Mouse (Mus musculus): ENCODE results near the gene Ssc5d. TPM values are rescaled to one million over a fixed set of nuclear protein-coding genes. Genes with fewer than 3 reads are reported as not detected.

The Ssc5d gene
- polyA plus RNA-seq, 2 experiments = 0.03 to 0.12 TPM

DNA sequence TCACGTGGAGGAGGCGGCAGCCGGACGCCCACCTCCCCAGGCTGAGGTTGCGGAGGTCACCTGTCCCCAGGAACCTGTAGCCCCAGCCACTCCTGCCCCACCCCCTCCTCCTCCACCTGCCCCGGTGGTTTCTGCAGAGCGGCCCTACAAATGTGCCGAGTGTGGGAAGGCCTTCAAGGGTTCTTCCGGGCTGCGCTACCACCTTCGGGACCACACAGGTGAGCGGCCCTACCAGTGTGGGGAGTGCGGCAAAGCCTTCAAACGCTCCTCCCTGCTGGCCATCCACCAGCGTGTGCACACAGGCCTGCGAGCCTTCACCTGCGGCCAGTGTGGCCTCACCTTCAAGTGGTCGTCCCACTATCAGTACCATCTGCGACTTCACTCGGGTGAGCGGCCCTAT lies 5.6 kb upstream of the Ssc5d start:
- H3K4me3 ChIP-seq (ENCODE audit: insufficient read depth in 1 of 2, low read depth in 2 of 2, low read length in 2 of 2) = no peak overlapping the region
- H3K27ac ChIP-seq = no peak overlapping the region
- no peak for ATAC-seq (ENCODE audit: insufficient read depth)
- no peak for DNase-seq (ENCODE audit: low read depth in 3 of 3, low spot score in 3 of 3)
- H3K9ac ChIP-seq (replicated peaks) = no peak overlapping the region
- 87% methylated on average over 21 of the region's 21 CpGs for WGBS (ENCODE audit: insufficient replicate concordance)
- H3K27me3 ChIP-seq (ENCODE audit: control insufficient read depth, insufficient read depth, low read length) = peaks cover 22% of the 10 kb centered on the region
- H3K9me3 ChIP-seq (ENCODE audit: control insufficient read depth, low read length) = no peaks in the 10 kb centered on the region
- H3K36me3 ChIP-seq (replicated peaks; ENCODE audit: control insufficient read depth, insufficient read depth, low read depth) = peaks cover 16% of the 10 kb centered on the region
- peaks cover 5 to 10% of the 10 kb centered on the region in 2 experiments for H3K4me1 ChIP-seq (replicated peaks; ENCODE audit: control insufficient read depth in 2 of 2, insufficient read depth in 2 of 2, low read length in 1 of 2)
- TF ChIP-seq EP300 (IDR thresholded peaks at IDR 0.05; ENCODE audit: low read depth) = no peak
- TF ChIP-seq CTCF (IDR thresholded peaks at IDR 0.05; ENCODE audit: low read depth) = no peak
- no peak overlapping the region for H3K4me2 ChIP-seq (ENCODE audit: low read depth)

DNA sequence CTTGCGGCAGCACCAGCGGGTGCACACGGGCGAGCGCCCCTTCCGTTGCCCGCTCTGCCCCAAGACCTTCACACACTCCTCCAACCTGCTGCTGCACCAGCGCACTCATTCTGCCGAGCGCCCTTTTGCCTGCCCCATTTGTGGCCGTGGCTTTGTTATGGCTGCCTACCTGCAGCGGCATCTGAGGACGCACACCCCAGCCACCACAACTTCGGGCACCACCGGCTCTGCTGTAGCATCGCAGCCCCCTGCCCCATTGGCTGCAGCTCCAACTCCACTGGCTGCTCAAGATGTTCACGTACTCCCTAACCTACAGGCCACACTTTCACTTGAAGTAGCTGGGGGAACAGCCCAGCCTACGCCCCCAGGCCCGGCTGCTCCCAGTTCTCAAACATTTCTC lies 5.1 kb upstream of the Ssc5d start:
- Histone ChIP-seq H3K27ac (no peak overlapping the region), H3K4me3 (ENCODE audit: insufficient read depth in 1 of 2, low read depth in 2 of 2, low read length in 2 of 2) (no peak overlapping the region), H3K9ac (replicated peaks) (no peak overlapping the region), H3K4me1 (replicated peaks; ENCODE audit: control insufficient read depth in 2 of 2, insufficient read depth in 2 of 2, low read length in 1 of 2) (peaks cover 5 to 10% of the 10 kb centered on the region in 2 experiments), H3K27me3 (ENCODE audit: control insufficient read depth, insufficient read depth, low read length) (peaks cover 22% of the 10 kb centered on the region), H3K36me3 (replicated peaks; ENCODE audit: control insufficient read depth, insufficient read depth, low read depth) (peaks cover 16% of the 10 kb centered on the region), H3K9me3 (ENCODE audit: control insufficient read depth, low read length) (no peaks in the 10 kb centered on the region), H3K4me2 (ENCODE audit: low read depth) (no peak overlapping the region)
- WGBS (ENCODE audit: insufficient replicate concordance) = 89% methylated on average over 17 of the region's 19 CpGs
- DNase-seq (ENCODE audit: low read depth in 3 of 3, low spot score in 3 of 3) = no peak
- TF ChIP-seq EP300 (IDR thresholded peaks at IDR 0.05; ENCODE audit: low read depth) (no peak), CTCF (IDR thresholded peaks at IDR 0.05; ENCODE audit: low read depth) (no peak)
- no peak for ATAC-seq (ENCODE audit: insufficient read depth)

DNA sequence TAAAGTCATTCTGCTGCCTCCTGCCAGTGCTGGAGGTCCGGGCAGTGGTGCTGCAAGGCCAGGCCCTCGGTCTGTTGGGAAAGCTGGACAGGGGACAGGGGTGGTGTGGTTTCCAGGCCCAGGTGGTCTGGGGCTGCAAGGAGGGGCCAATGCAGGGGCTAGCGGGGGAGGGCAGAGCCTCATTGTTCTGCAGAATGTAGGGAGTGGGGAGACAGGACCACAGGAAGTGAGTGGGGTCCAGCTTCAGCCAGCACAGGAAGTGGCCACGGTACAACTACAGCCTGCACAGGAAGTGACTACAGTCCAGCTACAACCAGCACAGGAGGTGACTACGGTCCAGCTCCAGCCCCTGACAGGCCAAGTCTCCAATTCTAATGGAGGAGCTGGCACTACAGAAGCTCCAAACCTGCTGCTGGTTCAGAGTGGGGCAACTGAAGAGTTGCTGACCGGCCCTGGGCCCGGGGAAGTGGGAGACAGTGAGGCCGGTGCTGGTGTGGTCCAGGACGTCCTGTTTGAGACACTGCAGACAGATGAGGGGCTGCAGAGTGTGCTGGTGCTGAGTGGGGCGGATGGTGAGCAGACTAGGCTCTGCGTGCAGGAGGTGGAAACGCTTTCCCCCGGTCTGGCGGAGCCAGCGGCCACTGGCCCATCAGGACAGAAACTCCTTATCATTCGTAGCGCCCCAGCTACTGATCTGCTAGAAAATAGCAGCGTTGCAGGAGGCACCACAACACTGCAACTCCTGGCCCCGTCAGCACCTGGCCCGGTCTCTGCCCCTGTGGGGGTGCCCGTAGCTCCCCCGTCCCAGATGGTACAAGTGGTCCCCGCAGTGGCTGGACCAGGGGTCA lies 4.4 kb upstream of the Ssc5d start:
- peaks cover 16% of the 10 kb centered on the region for H3K36me3 ChIP-seq (replicated peaks; ENCODE audit: control insufficient read depth, insufficient read depth, low read depth)
- peaks cover under 1 to 6% of the 10 kb centered on the region in 2 experiments for H3K4me1 ChIP-seq (replicated peaks; ENCODE audit: control insufficient read depth in 2 of 2, insufficient read depth in 2 of 2, low read length in 1 of 2)
- no peak for ATAC-seq (ENCODE audit: insufficient read depth)
- H3K27ac ChIP-seq = no peak overlapping the region
- no peak overlapping the region for H3K9ac ChIP-seq (replicated peaks)
- 0 out of 2 replicates have a peak overlapping the region, but pooled peaks have one; percentile 6 for H3K4me2 ChIP-seq (ENCODE audit: low read depth)
- H3K27me3 ChIP-seq (ENCODE audit: control insufficient read depth, insufficient read depth, low read length) = peaks cover 22% of the 10 kb centered on the region
- 26% methylated on average over 23 of the region's 23 CpGs for WGBS (ENCODE audit: insufficient replicate concordance)
- no peaks in the 10 kb centered on the region for H3K9me3 ChIP-seq (ENCODE audit: control insufficient read depth, low read length)
- no peak overlapping the region for H3K4me3 ChIP-seq (ENCODE audit: insufficient read depth in 1 of 2, low read depth in 2 of 2, low read length in 2 of 2)
- TF ChIP-seq CTCF (IDR thresholded peaks at IDR 0.05; ENCODE audit: low read depth) (no peak), EP300 (IDR thresholded peaks at IDR 0.05; ENCODE audit: low read depth) (no peak)
- DNase-seq (ENCODE audit: low read depth in 3 of 3, low spot score in 3 of 3) = no peak

DNA sequence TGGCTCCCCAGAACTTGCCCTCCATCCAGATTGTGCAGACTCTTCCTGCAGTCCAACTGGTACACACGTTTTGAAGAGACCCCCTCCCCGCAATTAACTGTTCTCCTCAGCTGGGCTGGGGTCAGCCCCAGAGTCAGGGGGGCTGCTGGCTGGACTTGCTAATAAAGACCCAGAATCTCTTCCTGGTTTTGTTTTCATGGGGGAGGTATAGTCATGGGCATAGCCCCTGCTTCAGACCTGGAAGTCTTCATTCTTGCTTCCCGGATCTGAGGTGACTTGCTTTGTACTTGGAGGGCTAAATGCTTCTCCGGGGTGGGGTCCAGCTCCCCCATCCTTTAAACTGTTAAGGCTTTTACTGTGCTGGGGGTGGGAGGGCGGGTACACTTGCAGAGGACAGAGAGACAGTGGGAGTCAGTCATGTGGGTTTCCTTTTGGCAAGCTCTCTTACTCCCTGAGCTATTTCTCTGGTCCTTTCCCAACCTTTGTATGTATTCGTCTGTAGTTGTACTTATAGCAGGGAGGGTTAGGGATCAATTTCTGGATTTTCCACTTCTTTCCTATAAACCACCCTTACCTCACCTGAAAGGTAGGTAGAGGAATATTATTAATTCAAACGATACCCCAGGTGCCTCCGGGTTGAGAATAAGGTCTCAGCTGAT lies 3.6 kb upstream of the Ssc5d start, which contains the start of gene Nat14:
TSS of gene Nat14 (plus strand) at position 205 of the 659 bp plus-strand sequence.
- WGBS (ENCODE audit: insufficient replicate concordance) = 25% methylated on average over 8 of the region's 8 CpGs
- no peak for ATAC-seq (ENCODE audit: insufficient read depth)
- H3K4me1 ChIP-seq (replicated peaks; ENCODE audit: control insufficient read depth in 2 of 2, insufficient read depth in 2 of 2, low read length in 1 of 2) = no peaks in the 10 kb centered on the region; a peak in 1 of 4 replicates
- H3K9ac ChIP-seq (replicated peaks) = no peak within 1 kb of the TSS
- peak within 1 kb of the TSS; percentile 31; the same call in 1 of the 2 replicates for H3K4me2 ChIP-seq (ENCODE audit: low read depth)
- H3K27me3 ChIP-seq (ENCODE audit: control insufficient read depth, insufficient read depth, low read length) = peaks cover 22% of the 10 kb centered on the region
- no peaks in the 10 kb centered on the region for H3K9me3 ChIP-seq (ENCODE audit: control insufficient read depth, low read length)
- peaks cover 16% of the 10 kb centered on the region for H3K36me3 ChIP-seq (replicated peaks; ENCODE audit: control insufficient read depth, insufficient read depth, low read depth)
- DNase-seq (ENCODE audit: low read depth in 3 of 3, low spot score in 3 of 3) = no peak
- H3K4me3 ChIP-seq (ENCODE audit: insufficient read depth in 1 of 2, low read depth in 2 of 2, low read length in 2 of 2) = no peak within 1 kb of the TSS
- TF ChIP-seq CTCF (IDR thresholded peaks at IDR 0.05; ENCODE audit: low read depth) = no peak
- no peak for TF ChIP-seq EP300 (IDR thresholded peaks at IDR 0.05; ENCODE audit: low read depth)
- no peak within 1 kb of the TSS for H3K27ac ChIP-seq

DNA sequence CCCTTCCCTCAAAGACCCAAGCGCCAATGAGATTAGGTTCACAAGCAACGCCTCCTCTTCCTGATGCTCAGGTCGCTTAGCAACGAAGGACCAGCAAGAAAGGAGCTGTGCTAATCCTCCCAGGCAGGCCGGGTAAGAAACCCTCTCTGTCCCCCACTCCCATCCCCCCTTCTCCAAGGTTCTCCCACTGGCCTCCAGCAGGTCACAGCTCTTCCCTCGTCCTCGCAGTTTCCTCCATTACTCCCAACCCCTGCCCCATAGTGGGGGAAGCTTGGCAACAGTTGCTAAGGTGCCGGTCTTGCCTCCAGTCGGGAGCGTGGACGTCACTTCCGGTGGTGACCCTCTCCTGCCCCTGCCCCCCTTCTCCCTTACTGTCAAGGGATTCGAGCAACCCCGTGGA lies 3.1 kb upstream of the Ssc5d start:
- no peak overlapping the region for H3K27ac ChIP-seq
- peaks cover 22% of the 10 kb centered on the region for H3K27me3 ChIP-seq (ENCODE audit: control insufficient read depth, insufficient read depth, low read length)

More for the DNA sequence above, 3.1 kb upstream of the Ssc5d start:
- ATAC-seq (ENCODE audit: insufficient read depth) (no peak), DNase-seq (ENCODE audit: low read depth in 3 of 3, low spot score in 3 of 3) (no peak)
- TF ChIP-seq EP300 (IDR thresholded peaks at IDR 0.05; ENCODE audit: low read depth) = no peak
- no peak for TF ChIP-seq CTCF (IDR thresholded peaks at IDR 0.05; ENCODE audit: low read depth)
- WGBS (ENCODE audit: insufficient replicate concordance) = 2% methylated on average over 14 of the region's 14 CpGs
- H3K9me3 ChIP-seq (ENCODE audit: control insufficient read depth, low read length) = no peaks in the 10 kb centered on the region
- H3K9ac ChIP-seq (replicated peaks) = no peak overlapping the region
- H3K4me1 ChIP-seq (replicated peaks; ENCODE audit: control insufficient read depth in 2 of 2, insufficient read depth in 2 of 2, low read length in 1 of 2) = no peaks in the 10 kb centered on the region; a peak in 1 of 4 replicates
- peak overlapping the region; percentile 31; the same call in 1 of the 2 replicates for H3K4me2 ChIP-seq (ENCODE audit: low read depth)
- peaks cover 15% of the 10 kb centered on the region for H3K36me3 ChIP-seq (replicated peaks; ENCODE audit: control insufficient read depth, insufficient read depth, low read depth)
- H3K4me3 ChIP-seq (ENCODE audit: insufficient read depth in 1 of 2, low read depth in 2 of 2, low read length in 2 of 2) = no peak overlapping the region

Data from liver, embryonic 14.5 days (tissue).